Mouse (Mus musculus): ENCODE data around the gene Topbp1.

Gene Topbp1

GRCm38 (mm10) chr9:103304927-103305326 is at the start of gene Topbp1, which contains the start of gene 1300017J02Rik:
Gene Topbp1 (plus strand): TSS chr9:103305215.
Gene 1300017J02Rik (minus strand): TSS chr9:103305082.
- DNase-seq (ENCODE audit: low spot score): peak; percentile 92

- no peak for DNase-seq (ENCODE audit: low spot score)
These were observed 39.2 kb upstream of the Topbp1 start for GRCm38 (mm10) chr9:103265778-103266177.

- no peak for DNase-seq (ENCODE audit: low spot score)
These were observed 33.9 kb upstream of the Topbp1 start for GRCm38 (mm10) chr9:103271104-103271503.

GRCm38 (mm10) chr9:103274819-103275218 is 30.2 kb upstream of the Topbp1 start:
- DNase-seq (ENCODE audit: low spot score): no peak

GRCm38 (mm10) chr9:103275676-103276075 is 29.3 kb upstream of the Topbp1 start:
- no peak for DNase-seq (ENCODE audit: low spot score)

GRCm38 (mm10) chr9:103276876-103277275 is 28.1 kb upstream of the Topbp1 start:
- no peak for DNase-seq (ENCODE audit: low spot score)

- no peak for DNase-seq (ENCODE audit: low spot score)
These were observed 18.6 kb upstream of the Topbp1 start for GRCm38 (mm10) chr9:103286396-103286795.

- DNase-seq (ENCODE audit: low spot score): no peak
These were observed 18.1 kb upstream of the Topbp1 start for GRCm38 (mm10) chr9:103286901-103287422.

- DNase-seq (ENCODE audit: low spot score): no peak
These were observed 17.1 kb upstream of the Topbp1 start for GRCm38 (mm10) chr9:103287840-103288488.

- no peak for DNase-seq (ENCODE audit: low spot score)
These were observed 16.4 kb upstream of the Topbp1 start for GRCm38 (mm10) chr9:103288489-103289180.

GRCm38 (mm10) chr9:103294507-103294906 is 10.5 kb upstream of the Topbp1 start:
- no peak for DNase-seq (ENCODE audit: low spot score)

- no peak for DNase-seq (ENCODE audit: low spot score)
These were observed 3.9 kb upstream of the Topbp1 start for GRCm38 (mm10) chr9:103301086-103301485.

GRCm38 (mm10) chr9:103302239-103302638 is 2.8 kb upstream of the Topbp1 start:
- DNase-seq (ENCODE audit: low spot score): no peak

- DNase-seq (ENCODE audit: low spot score): peak; percentile 15
These were observed 2.3 kb upstream of the Topbp1 start for GRCm38 (mm10) chr9:103302666-103303065.

GRCm38 (mm10) chr9:103305332-103306041 is 472 bp downstream of the Topbp1 start:
- no peak for DNase-seq (ENCODE audit: low spot score)

- no peak for DNase-seq (ENCODE audit: low spot score)
These were observed 4.8 kb downstream of the Topbp1 start for GRCm38 (mm10) chr9:103309832-103310231.

- DNase-seq (ENCODE audit: low spot score): no peak
These were observed 19.7 kb downstream of the Topbp1 start for GRCm38 (mm10) chr9:103324678-103325077.

GRCm38 (mm10) chr9:103326449-103326848 is 21.4 kb downstream of the Topbp1 start:
- DNase-seq (ENCODE audit: low spot score): no peak

GRCm38 (mm10) chr9:103332663-103333062 is 27.6 kb downstream of the Topbp1 start:
- DNase-seq (ENCODE audit: low spot score): no peak

- no peak for DNase-seq (ENCODE audit: low spot score)
These were observed 31.9 kb downstream of the Topbp1 start for GRCm38 (mm10) chr9:103336912-103337311.

GRCm38 (mm10) chr9:103347045-103347444 is 42.0 kb downstream of the Topbp1 start:
- DNase-seq (ENCODE audit: low spot score): no peak

- DNase-seq (ENCODE audit: low spot score): no peak
These were observed 43.0 kb downstream of the Topbp1 start for GRCm38 (mm10) chr9:103347996-103348490.

Data from ovary, postnatal 36 days (tissue).